Mouse (Mus musculus) 3T3-L1 (cell line): ENCODE measurements around the gene Zfp553.

Experiments
- DNase-seq: peaks from one replicate; pipeline ENCODE4 v3.0.0-alpha.2; 2015; ENCODE audit warnings: low read depth, low spot score

Zfp553 gene

DNA sequence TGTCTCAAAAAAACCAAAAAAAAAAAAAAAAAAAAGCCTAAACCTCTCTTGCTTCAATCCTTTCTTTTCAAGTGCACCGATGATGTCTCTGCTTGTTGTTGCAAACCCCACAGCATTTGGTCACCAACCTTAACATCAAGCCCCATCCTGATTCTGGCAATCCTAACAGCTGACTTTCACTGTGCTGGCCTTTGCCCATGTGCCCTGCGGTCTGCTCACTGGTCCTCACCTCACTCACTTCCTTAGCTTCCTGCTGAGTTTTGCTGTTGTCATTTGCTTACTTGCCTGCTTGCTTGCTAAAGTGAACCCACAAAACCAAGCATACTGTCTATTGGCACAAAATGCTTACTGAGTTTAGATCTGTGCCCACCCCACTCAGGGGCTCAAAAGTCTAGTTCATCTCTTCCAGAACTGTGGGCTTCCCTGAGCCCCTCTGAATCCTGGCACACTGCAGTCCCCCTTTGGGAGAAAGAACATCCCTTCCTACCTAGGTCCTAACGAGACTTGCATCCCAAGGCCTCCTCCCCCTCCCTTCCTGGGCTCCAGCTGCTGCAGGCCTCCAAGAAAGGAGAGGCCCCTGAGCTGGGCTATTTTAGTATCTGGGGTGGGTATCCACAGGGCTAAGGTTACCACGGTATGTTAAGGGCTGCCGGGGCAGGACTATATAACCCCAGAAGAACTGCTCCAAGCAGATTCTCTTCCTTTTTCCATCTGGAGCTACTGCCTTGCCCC lies 21.7 kb upstream of the Zfp553 start:
- no peak for DNase-seq

GRCm38 (mm10) chr7:127212432-127213250 lies 20.2 kb upstream of the Zfp553 start:
- no peak for DNase-seq

DNA sequence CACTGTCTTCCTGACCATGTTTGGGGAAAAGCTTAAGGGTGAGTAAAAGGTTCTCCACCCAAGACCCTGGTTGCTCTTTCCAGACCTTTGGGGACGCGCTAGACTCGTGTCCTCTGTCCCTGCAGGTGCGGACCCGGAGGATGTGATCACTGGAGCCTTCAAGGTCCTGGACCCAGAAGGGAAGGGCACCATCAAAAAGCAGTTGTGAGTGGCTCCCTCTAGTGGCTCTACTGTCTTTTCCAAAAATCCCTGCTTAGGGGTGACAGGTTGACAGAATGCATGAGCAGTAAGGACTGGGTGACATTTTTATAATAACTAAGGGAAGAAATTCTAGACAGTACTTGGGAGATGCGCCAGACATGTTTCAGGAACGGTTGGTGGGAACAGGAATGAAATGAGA lies 19.4 kb upstream of the Zfp553 start:
- peak; percentile 44 for DNase-seq

DNA sequence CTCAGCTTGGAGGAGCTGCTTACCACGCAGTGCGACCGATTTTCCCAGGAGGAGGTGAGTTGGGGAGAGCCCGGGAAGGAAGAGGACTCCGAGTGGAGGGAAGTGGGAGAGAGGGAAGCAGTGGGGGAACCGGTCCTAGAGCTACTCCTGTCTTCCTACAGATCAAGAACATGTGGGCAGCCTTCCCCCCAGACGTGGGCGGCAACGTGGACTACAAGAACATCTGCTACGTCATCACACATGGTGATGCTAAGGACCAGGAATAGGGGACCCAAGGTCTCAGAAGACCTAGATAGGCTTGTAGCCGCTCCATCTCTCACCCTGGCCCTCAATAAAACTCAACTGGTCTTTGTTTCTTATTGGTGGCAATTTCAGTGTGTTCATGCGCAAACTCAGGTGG lies 18.9 kb upstream of the Zfp553 start:
- DNase-seq, result no peak

- DNase-seq, result no peak
These were observed 18.3 kb upstream of the Zfp553 start for GRCm38 (mm10) chr7:127214521-127214920.

DNA sequence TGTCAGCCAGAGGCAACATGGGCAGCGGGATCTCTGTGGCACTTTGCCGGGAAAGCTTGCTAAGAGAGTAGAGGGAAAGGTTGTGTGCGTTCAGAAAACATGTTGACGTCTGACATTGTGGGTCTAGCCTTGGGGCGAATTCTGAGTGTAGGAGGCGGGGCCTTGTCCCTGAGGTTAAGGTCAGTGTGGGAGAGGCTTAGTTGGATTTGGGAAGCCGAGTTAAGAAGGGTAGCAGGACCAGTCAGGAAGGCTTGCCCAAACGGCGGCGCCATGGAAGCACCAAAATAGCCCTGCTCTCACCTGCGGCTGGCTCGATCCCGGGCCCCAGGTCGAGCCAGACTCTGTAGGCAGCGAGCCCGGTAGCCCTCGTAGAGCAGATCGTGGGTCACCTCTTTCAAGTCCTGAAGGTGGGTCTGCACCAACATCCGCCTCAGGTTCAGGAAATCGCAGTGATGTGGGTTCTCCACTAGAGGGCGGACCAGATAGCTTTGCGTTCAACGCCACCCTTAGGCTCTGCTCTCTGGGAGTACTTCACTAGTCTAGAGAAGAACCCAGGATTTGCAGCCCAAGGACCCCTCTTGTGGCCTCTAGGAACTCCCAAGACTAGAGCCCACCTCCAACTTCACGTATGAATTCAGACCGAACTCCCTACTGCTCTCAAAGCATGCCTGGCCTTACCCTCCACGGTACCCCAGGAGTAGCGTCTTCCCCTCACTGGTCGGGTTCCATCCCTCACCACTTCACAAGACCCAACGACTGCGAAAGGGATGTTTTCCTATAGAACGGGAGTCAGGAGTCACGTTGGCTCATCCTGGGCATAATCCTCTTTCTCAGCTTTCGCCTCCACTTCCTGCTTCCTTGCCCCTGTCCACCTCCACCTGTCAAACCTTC lies 17.6 kb upstream of the Zfp553 start:
- peak; percentile 54 for DNase-seq

GRCm38 (mm10) chr7:127216307-127216706 lies 16.6 kb upstream of the Zfp553 start:
- no peak for DNase-seq

- no peak for DNase-seq
These were observed 15.4 kb upstream of the Zfp553 start for GRCm38 (mm10) chr7:127217475-127217874.

DNA sequence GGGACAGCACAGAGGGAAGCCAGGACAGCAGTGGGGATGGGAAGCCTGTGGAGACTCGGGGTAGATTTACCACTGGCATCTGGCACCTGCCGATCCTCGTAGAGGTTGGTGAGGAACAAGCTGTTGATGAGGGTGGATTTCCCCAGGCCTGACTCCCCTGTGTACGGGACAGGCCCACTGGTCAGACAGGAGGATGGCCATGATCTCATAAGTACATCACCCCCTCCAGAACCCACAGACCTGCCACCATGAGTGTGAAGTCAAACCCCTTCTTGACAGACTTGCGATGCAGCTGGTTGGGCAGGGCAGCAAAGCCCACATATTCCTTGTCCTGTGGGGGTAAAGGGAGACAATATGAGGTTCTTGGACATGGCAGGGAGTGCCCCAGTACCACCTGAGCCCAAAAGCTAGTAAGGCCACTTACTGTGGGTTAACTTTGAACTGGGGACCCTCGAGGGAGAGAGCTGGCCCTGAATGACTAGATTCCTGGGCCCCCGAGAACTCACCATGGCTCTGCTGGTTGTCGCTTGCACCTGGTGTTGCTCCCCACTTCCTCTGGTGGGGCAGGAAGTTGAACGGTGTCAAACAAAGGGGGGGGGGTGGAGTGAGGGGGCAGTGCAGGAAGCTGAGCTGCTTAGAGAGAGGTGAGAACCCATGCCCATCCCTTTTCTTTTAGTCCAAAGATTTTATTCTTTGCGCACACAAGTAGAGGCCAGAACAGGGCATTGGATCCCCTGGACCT lies 14.8 kb upstream of the Zfp553 start:
- DNase-seq, result no peak

- no peak for DNase-seq
These were observed 14.2 kb upstream of the Zfp553 start for GRCm38 (mm10) chr7:127218670-127219069.

GRCm38 (mm10) chr7:127220440-127220839 lies 12.4 kb upstream of the Zfp553 start:
- DNase-seq, result no peak

- DNase-seq, result no peak
These were observed 9.8 kb upstream of the Zfp553 start for GRCm38 (mm10) chr7:127223106-127223505.

- no peak for DNase-seq
These were observed 9.1 kb upstream of the Zfp553 start for GRCm38 (mm10) chr7:127223515-127224478.

- DNase-seq, result no peak
These were observed 8.2 kb upstream of the Zfp553 start for GRCm38 (mm10) chr7:127224616-127225015.

DNA sequence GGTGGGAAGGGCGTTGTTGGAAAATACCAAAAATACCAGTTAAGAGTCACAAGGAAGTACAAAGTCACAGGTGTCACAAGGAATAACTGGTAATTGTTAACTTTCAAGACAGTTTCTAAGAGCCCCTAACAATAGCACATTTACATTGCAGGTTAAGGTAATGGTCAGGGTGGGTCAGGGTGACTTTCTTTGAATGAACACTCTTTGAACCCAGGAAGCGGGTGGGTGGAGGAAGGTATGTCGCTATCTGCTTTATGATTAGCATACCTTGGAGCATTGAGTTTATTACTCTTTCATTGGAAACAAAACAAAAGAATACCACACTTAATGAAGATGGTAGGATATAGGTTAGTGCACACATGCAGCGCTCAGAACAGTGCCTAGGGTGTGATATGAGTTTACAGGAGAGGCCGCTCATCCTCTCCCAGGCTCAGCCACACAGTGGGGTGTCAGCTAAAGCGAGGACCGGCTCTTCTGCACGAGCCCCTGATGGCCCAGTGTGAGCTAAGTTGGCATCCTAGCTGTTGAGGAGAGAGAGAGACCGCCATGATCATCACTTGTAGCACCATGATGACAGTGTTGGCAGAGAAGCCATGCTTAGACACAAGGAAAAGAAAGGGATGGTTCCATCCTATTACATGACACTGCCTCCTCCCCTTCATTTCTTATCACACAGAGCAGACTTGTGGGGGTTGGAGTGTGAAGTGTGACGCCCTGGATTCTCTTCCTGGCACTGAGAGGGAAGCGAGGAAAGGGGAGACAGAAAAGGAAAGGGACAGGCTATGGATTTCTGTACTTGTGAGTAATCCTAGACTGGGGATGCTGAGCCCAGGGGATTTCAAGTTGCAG lies 7.5 kb upstream of the Zfp553 start:
- DNase-seq, result no peak

- DNase-seq, result peak; percentile 88
These were observed 4.1 kb upstream of the Zfp553 start for GRCm38 (mm10) chr7:127228615-127229303.

DNA sequence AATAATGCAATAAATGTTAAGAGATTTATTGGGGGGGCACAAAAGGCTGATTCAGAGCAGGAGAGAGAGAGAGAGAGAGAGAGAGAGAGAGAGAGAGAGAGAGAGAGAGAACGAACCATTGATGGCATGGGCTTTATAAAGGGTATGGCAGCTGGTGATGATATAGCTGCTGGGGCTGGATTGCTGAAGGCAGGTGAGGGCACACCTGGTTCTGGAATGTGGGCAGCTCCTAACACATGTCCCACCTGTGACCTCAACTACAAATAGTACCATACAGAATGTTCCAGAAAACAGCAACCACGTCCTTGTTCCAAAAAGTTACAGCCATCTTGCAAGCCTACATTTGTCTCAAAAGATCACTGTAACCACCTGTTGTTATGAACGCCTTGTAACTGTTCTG lies 1.5 kb upstream of the Zfp553 start:
- DNase-seq, result no peak

DNA sequence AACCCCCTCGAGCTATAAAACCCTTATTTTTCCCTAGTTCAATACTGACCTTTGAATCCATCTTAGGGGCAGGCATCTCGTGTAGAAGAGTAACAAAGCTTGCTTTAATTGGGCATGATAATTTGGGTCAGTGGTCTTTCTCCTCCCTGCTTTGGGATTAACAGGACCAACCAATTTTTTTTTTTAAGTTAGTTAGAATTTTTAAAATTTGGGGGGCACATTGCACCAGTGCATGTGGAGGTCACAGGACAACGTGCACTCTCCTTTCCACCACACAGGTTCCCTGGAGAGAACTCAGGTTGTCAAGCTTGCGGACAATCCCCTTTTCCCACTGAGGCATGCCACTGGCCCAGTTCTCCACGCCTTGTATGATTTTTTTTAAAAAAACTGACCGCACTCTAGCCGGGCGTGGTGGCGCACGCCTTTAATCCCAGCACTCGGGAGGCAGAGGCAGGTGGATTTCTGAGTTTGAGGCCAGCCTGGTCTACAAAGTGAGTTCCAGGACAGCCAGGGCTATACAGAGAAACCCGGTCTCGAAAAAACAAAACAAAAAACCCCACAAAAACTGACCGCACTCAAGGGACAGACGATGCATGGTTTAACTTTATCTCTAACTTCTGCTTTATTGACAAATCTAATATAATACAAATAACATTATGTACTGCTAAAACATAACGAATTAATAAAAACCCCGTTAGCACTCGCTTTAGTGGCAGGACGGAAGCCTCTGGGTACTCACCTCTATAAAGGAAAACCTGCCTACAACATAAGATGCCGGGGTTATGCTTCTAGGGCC lies 837 bp upstream of the Zfp553 start:
- peak; percentile 25 for DNase-seq
